Mouse (Mus musculus) kidney, postnatal 25 days (tissue): Measurements from ENCODE around the gene Sel1l3.
A peak's percentile ranks its signal among the peaks of the same experiment; 100 is the strongest.

ENCODE experiments used
- DNase-seq, 2 experiments: peaks; one replicate each; pipeline ENCODE4 v3.0.0; 2021; ENCODE audit warnings: mixed read lengths in 2 of 2

The Sel1l3 gene

DNA sequence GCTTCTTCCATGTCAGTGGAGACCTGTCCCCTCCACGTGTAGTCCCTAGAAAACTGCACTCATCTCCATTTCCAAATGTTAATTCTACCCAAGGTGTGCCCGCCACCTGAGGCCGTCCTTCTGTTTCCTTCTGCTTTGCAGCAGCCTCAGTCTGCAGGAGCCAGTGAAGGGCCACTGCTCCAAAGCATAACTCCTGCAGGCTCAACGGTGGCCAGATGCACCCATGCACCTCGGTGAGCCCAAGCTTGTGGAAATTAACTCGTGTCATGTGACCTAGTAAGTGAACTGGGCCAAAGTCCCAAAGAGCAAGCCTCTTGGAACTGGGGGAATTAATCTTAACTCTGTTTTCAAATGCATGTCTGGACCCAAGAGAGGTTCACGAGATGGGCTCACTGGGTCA lies 40.8 kb downstream of the Sel1l3 start:
- peak; percentile 75 to 90 for DNase-seq

DNA sequence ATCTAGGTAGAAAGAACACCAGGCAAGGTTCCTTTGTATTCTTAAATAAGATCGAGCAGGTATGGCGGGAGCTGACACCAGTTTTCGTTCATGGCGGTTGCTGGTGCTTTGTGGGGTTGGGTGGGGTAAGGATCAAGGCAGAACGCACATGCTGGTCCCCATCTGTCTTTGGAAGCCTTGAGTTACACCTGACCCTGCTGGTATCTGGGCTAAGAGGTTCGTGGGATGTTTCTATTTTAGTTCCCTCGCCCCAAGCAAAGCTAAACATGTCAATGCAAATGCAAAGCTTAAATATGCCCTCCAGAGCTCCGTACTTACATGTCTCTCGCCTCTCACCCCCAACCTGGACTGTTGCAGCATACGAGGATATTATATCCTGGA lies 41.5 kb downstream of the Sel1l3 start:
- no peak for DNase-seq

DNA sequence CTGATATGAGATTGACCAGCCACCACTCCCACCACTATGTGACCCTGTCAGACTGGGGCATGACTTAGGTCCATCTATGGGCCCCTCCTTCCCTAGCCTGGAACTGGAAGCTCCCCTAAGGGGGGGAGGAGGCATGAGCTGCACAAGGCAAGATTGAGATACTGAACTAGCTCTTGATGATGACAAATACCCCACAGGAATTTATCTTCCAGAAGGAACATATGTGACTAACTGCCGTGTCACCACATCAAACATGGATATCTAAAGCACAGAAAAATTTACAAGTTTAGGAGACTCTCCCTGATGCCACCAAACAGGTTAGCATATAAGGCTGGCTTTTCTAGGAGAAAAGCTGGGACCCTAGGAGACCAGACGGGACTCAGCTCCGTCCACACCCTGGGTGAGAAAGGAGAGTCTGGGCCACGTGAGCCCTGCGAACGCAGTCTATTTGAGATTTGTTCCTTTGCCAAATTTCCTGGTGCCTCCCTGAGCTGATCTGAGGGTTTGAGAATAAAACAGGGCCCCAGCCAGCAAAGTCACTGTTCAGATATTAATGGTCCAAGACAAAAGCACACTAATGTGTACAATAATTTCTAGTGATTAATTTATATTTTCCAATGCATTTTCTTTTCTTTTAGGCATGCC lies 42.0 kb downstream of the Sel1l3 start:
- no peak for DNase-seq

DNA sequence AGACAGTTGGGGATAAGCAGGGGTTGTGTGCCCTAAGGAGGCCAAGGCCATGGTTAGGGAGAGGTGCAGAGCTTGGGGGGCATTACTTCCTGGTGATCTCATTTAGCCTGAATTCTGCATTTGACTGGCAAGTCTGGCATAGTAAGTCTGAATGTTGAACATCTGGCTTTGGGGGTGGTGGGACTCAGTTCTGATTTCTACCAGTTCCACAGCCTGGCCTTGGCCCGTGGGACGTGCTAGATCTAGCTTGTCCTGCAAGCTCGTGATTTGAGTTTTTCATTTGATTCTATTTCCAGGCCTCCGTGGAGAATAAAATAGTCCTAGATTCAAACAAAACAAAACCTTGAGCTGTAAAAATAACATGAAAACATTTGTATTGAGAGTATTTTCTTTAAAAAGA lies 46.2 kb downstream of the Sel1l3 start:
- DNase-seq: no peak

DNA sequence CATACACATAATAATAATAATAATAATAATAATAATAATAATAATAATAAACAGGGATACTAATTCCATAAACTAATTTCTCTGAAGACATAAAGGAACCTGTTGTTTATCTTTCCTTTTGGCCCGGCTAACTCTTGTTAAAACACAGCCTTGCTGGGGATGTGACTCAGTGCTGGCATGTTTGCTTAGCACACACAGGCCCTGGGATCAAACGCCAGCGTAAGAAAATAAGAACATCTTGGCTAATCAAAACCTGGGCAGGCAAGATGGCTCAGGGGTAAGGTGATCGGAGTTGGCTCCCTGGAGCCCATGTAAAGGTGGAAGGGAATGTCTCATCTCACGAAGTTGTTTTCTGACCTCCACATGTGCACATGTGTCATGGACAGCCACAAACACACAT lies 48.1 kb downstream of the Sel1l3 start:
- no peak for DNase-seq

DNA sequence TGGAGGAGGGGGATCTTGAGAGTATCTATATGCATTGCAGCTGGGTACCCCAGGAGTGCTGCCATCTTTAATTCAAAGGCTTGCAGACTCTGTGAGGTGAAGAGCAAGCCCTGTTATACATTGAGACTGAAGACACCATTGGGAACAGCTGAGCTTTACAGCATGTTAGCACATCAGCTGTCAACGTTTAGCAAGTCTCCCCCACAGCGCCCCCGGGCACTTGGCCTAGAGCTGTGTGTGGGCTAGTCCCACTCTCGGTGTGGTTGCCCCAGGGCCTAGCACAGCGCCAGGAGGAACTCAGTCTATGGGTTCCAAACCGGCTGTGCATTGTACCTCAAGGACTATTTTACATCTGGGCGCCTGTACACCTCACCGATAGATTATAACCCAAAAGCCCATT lies 51.3 kb downstream of the Sel1l3 start:
- no peak for DNase-seq

DNA sequence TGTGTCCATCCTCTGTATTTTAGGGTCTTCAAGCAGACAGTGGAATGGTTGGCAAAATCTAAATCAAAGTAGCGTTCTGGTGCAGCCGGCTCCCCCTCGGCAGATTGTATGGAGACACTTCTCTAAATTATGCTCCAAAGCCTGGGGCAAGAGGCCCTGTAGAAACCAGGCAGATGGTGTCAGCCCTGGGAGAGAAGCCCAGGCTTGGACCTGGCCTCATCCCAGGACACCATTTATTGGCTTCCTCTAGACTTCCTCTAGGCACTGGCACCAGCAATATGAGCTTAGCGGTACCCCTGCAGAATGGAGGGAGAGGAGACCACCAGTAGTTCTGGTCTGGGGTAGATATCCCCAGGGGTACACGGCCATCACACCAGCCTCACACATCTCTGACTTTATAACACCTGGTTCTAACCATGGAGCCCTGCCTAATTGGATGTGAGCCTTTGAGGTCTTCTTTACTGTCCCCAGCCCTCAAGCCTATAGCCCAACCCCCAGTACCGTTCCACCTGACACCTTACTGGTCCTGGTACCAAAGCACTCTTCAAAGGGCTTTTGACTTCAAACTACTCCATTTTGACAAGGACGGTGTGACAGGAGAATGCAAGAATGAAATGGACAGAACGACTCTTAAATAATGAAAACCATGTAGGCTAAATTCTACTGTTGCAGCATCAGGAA lies 52.1 kb downstream of the Sel1l3 start:
- DNase-seq: no peak

DNA sequence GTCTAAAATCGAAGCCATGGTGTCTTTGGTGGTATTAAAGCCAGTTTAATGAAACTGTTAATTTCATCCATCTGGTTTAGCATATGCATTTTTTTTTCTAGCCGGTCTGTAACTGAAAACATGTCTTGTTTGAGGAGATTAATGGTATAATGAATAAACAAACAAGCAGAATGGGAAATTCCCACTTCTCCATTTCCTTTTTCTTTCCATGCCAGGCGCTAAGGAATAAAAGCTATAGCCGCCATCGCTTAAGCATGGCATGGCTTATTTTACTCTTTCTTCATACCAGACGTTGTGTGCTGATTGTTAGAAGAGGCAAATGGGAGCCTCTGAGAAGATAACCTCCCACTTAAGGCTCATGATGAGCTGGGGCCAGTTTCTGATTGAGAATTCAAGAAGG lies 53.5 kb downstream of the Sel1l3 start:
- no peak for DNase-seq

DNA sequence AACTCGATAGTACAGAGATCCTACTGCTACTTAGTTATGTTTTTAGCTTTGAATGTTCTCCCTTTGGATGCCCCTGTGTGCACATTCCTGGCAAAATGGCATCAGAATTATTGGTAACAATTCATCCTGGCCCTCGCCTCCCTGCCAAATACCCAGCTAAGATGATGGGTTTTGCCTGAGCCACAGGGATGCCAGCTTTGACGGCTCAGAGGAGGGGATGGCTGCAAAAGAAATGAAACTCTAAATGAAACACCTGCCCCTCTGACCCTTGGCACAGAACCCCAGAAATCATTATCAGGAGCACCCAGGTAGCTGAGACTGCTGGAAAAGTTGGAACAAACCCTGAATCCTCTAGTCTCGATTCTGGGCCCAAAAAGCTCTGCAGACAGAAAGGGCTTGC lies 54.1 kb downstream of the Sel1l3 start:
- no peak for DNase-seq

DNA sequence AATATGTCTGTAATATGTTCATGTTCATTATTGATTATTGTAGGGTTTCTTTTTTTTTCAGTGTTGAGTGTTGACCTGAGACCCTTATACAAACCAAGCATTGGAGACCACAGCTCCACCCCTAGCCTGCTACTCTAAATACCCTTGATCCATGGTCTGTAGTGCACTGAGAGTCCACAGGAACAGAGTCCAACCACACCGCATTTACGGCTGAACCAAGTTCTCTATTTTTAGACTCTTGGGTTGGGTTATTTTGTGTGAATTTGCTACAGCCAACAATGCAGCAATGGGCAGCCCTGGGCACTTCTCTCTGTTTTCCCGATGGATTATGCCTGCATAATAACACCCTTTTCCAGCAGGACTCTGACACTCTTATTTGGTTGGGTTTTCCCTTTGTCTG lies 54.6 kb downstream of the Sel1l3 start:
- DNase-seq: no peak

DNA sequence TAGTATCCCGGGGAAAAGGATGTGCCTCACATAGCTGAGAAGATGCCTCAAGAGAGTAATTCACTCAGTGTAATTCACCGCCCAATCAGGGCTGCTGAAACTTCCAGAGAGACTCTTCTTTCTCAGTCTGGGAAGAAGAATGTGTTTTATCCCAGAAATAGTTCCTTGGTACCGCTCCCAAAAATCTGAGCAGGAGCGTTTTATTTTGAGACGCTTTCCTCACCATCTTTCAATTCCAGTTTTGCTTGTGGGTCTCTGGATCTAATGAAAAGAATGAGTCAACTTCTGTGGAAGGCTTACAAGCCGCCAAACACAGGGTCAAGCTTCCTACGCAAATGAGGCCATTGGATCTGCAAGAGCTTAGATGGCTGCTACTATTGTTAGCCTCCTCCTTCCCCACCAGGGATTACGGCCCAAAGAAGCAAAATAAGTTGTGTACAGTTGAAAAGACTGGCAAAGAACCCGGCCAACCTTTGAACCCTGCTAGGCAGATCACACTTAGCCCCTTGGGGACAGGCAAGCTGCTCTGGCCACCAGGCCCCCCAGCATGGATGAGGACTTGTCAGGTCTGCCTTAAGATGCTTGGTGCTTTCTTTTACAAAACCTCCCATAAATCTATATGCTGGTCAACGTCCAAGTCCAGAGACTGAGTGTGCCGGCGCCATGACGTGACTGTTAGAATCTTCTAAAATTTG lies 57.6 kb downstream of the Sel1l3 start:
- DNase-seq: peak in 1 of 2 experiments; percentile 47

DNA sequence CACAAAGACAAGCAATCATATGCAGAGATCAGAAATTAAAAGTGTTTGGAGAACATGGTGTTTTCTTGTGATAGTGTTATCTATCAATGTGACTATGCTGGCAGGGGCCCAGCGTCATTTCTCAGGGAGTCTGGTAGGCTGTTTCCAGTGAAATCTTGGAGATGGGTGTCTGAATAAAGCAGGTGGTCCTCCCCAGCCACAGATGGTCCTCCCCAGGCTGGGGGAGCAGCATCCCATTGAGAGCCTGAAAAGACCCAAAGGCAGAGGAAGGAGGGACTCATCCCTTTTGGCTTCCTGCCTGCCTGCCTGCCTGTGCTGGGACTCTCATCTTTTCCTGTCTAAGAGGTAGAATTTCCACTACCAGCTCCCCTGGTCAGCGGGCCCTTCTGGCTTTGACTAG lies 59.2 kb downstream of the Sel1l3 start:
- no peak for DNase-seq

DNA sequence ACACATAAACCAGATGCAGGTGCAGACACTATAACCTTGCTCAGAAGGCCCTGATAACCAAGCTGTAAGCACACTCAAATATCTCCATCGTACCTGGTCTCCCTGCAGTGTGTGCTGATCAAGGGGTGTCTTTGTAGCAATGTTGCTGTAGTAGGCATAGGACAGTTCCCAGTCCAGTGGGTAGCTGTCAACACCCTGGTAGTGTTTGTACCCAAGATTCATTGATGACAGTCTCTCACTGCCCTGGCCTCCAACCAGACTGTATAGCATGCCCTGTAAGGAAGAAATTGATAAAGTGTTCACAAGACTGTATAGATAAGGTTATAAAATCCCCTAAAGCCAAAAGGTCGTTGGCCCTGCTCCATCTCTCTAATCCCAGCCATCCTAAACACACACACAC lies 59.6 kb downstream of the Sel1l3 start:
- no peak for DNase-seq

DNA sequence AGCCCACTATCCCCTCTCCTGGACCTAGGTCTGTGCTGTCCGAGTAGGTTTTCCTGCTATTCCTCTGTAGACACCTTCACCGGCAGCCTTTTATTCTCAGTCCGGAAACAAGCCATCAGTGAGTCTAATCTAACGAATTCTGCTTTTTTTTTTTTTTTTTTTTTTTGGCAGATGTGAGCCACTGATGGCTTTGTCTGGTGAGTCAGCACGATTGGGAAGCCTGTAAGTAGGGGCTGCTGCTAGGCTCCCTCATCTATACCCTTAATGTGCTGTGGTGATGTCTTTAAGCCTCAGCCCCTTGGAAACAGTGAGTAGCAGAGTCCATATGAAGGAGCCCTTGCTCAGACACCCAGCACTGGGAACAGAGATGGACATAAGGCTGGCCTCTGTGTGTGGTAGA lies 60.6 kb downstream of the Sel1l3 start:
- no peak for DNase-seq

DNA sequence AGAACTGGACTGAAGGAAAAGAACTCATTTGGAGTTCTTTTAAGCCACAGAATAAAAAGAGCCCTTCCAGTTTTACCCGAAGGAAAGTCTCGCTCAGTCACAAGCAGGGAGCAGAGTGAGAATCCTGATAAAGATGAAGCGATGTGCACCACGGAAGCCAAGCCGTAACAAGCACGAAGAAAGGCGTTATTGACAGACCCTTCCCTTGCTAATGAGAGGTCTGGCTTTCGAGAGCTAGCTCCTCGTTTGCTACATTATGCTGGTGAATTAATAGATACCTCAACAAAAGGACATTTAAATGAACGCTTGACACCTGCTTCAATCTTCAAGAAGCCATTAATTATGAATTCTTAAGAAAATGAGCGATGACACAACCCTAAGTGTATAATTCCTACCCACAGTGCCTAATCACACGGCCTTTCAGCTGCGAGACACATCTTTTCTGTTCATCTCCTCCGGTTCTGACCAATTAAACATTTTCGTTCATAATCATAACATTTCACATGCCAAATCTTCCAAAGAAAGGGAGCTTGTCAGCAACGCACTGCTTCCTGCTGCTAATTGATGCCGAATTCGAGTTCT lies 62.3 kb downstream of the Sel1l3 start:
- no peak for DNase-seq

DNA sequence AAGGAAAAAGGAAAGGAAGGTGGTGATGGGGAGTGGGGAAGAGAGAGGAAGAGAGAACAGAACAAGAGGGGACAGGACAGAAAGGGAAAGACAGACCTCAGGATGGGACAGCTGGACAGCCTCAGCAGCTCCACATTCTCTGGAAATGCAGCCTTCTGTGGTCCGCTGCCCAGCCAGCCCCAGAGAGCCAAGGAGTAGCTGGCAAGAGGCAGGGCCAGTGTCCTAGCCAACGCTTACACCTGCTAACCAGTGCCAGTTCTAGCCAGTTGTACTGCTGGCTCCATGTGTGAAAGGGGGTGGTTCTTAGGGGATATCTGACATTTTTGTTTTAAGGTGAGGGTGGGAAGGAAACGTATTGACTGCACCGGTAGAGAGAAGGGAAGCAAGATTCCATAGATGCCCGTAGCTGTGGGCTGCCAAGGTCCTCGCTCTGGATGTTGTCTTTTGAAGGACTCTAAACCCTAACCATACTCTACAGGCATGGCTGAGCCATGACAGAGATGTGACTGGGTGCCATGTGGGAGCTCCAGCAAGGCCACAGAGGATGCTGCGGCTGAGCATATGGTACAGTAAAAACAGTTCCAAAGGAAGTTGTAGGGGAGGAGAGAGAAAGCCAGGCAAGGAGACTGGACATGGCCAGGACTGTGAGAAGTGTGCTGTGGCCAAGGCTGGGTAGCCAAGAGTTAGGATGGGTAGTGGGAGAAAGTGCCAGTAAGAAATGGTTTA lies 64.6 kb downstream of the Sel1l3 start:
- DNase-seq: no peak

DNA sequence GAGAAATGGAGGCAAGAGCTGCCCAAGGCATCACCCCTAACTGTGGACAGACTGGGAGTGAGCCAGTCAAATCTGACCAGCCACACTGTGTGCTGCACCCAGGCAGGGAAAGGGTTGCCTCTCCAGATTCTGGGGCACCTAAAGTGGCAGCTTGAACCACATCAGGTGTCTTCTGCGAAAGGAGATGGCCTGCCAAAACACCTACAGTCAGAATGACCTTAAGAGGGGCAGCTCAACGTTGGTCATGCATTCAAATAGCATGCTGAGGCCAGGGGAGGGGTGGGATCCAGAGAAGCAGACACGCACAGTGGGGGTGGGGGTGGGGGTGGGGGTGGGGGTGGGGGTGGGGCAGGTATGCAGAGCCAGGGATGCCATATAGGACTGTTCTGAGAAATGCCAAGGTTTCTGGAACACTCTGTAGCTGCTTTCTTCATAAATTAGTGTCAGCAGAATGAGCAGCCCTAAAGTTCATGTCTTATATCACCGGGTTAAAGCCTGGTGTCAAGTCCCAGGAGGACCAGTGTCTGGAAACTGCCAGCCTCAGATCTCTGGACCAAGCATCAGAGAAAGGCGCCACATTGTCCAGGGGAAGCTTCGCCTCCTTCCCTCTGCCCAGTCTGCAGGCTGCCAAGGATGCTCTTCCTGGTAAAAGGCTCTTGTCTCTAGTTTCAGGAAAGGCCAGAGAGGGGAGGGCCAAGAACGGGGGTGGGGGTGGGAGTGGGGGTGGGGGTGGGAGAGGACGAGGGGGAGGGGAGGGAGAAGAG lies 65.4 kb downstream of the Sel1l3 start:
- no peak for DNase-seq

DNA sequence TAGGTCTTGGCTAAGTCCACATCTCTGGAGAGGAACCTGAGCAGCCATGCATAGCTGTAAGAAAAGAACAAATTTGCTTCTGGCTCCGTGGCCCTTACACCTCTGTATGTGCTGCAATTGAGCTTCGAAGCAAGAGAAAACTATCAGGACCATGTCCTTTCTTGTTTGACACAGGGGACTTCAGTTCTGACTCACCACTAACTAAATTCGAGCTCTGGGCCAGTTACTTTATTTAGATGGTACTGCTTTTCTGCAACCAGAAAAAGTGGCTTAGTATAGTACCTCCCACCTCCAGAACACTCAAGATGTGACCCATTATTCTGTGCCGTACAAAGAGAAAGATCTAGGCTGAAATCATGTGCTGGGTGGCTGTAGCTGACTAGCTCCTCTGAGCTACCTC lies 66.3 kb downstream of the Sel1l3 start:
- DNase-seq: peak in 1 of 2 experiments; percentile 13

DNA sequence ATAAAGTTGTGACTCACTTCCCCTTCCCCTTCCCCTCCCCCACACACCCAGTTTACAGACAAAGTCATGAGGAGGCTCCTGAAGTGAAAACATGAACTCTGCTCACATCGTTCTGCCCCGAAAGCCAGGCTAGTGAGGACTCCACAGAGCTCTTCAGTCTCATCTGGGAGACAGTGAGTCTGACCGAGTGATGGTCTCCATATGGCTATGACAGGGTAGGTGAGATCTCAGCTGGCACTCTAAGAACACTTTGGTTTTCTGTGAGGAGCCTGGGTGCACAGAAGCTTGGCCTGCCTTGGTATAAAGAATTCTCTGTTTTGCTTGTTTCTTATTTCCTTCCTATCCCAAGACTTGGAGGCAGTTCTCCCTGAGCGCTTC lies 67.1 kb downstream of the Sel1l3 start:
- DNase-seq: no peak

DNA sequence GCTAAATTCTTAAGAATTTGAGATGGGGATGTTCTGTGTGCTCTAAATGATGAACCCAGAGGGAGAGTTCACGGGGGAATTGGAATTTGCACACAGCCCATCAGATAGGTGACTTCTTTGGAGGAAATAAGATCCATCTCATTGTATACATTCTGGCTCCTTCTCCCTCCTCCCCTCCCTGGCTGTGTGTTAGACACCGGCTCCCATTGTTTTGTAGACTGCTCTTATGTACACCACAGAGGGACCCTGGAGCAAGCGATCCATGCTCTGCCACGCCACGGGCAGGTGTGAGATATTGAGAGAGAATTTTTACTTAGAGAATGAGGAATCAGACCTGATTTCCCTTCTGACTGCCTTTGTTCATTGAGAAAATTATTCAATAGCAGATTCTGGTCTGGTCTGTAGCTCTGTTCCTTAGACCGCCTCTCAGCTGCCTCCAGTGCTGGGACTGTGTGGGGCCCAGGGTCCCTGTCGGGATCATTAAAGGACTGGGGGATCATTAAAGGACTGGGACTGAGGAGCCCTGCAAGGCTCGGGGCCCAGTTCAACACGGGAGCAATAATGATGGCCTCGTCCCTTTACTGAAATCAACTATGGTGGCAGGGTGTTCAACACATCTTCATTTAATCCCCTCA lies 67.6 kb downstream of the Sel1l3 start:
- DNase-seq: no peak

DNA sequence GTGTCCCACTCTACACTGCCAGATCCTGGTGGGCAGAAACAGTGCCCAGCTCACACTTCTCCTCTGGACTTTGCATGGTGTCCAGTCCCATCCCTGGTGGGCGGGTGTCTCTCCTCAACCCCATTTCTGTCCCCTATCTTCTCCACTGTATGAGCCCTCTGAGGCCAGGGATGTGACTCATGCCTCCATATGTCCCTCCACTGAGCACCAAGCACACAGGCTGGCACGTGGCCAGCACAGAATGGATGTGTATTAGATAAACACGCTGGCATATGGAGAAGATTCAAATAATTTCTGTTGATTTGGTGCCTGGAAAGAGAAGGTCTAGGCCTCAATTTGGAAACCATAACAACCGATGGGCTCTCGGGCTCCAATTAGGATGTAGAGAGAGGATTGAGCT lies 71.1 kb downstream of the Sel1l3 start:
- no peak for DNase-seq
